Mouse (Mus musculus) small intestine, adult 2 months (tissue): ENCODE measurements around the gene Thap2. TPM values are rescaled to one million over a fixed set of nuclear protein-coding genes. Genes with fewer than 3 reads are reported as not detected.

Source experiments
- H3K27ac ChIP-seq: fragments of 200-500 bp; 2 replicates; pipeline ENCODE4 v1.5.1; 2012; ENCODE audit warnings: low read depth, low read length, control low read depth, inconsistent platforms; ENCODE audit not compliant: insufficient read depth
- H3K27me3 ChIP-seq: fragments of 200-500 bp; 2 replicates; pipeline ENCODE4 v1.6.1; 2012; ENCODE audit warnings: mild to moderate bottlenecking, moderate library complexity, low read length, inconsistent platforms; ENCODE audit not compliant: control insufficient read depth, insufficient read depth
- H3K36me3 ChIP-seq: fragments of 200-500 bp; 2 replicates; pipeline ENCODE4 v1.6.1; 2012; ENCODE audit warnings: mild to moderate bottlenecking, low read length, control low read depth, inconsistent platforms; ENCODE audit not compliant: control insufficient read depth, insufficient read depth
- H3K4me1 ChIP-seq: fragments of 200-500 bp; 2 replicates; pipeline ENCODE4 v1.6.1; 2012; ENCODE audit warnings: low read length, inconsistent platforms, mixed read lengths; ENCODE audit not compliant: control insufficient read depth, insufficient read depth, insufficient read length
- H3K4me3 ChIP-seq: fragments of 200-500 bp; 2 replicates; pipeline ENCODE4 v1.5.1; 2012; ENCODE audit warnings: low read depth, mild to moderate bottlenecking, control low read depth, inconsistent platforms, low read length, moderate library complexity
- CTCF ChIP-seq: fragments of 200-500 bp; IDR thresholded peaks from 2 replicates; pipeline ENCODE4 v1.5.1; 2012; ENCODE audit warnings: low read depth, mild to moderate bottlenecking, control low read depth, inconsistent platforms, low read length, moderate library complexity, mixed read lengths; ENCODE audit not compliant: insufficient replicate concordance, insufficient read length; ENCODE audit errors: extremely low read depth
- POLR2A ChIP-seq: fragments of 200-500 bp; IDR thresholded peaks from 2 replicates; pipeline ENCODE4 v1.6.1; 2012; ENCODE audit warnings: low read depth, mild to moderate bottlenecking, control low read depth, inconsistent platforms, low read length, moderate library complexity
- WGBS: fragments of 180-500 bp; shearing (Covaris S2); methylation state at CpG from one replicate; pipeline ENCODE4 v1.1.7; 2018; 5-methylcytosine and 5-hydroxymethylcytosine counted together
- polyA plus RNA-seq: library from polyadenylated mRNA; depleted of rRNA; stranded (reverse); fragments of >200 nt; gene quantifications from 2 replicates; pipeline ENCODE4 v1.2.3, GENCODE M21; 2012

Thap2 gene
- polyA plus RNA-seq, 1 experiment = 2.1 TPM

DNA sequence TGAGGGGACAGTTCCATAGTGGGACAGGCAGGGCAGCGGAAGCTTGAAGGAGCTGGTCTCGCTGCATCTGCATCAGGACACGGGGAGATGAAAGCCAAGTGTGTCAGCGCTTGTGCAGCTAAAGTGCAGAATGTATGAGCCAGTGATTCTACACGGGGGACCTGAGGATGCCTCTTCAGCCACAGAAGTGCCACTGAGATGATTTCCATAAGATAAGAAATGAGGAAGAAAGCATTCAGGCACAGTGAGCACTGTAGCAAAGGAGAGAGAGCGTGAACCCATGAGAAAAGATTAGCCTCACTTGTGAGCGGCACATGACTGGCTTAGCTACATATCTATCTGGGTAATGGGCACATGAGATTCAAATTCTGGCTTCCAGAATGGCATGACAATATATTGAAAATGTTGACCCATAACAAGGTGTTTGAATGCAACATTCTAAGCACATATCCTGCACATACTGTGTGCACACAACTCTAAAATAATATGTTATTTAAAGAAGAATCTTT is 44.4 kb downstream of the Thap2 start:
- Histone ChIP-seq H3K36me3 (peaks cover 30% of the 10 kb centered on the region), H3K4me1 (no peaks in the 10 kb centered on the region), H3K4me3 (no peak overlapping the region), H3K27me3 (no peaks in the 10 kb centered on the region), H3K27ac (no peak overlapping the region)
- no peak for TF ChIP-seq CTCF
- WGBS = 91% methylated on average over 7 of the region's 7 CpGs

DNA sequence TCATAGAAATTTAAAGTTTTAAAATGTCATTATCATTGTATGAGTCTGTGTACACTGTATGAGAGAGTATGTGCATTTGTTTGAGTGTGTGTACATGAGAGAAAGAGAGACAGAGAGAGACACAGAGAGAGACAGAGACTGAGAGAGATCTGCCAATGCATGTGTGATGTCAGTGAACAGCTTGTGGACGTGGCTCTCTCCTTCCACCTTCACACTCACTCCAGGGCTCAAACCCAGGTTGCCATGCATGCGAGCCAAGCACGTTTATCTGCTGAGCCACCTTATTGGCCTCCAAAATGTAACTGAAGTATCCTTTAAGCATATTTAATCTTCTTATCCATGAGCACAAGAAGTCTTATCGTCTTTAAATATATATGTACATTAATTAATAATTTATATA is 47.3 kb downstream of the Thap2 start:
- peaks cover 16% of the 10 kb centered on the region for H3K36me3 ChIP-seq
- no peaks in the 10 kb centered on the region for H3K27me3 ChIP-seq
- TF ChIP-seq CTCF (no peak), POLR2A (no peak)
- H3K27ac ChIP-seq = no peak overlapping the region
- 77% methylated on average over 4 of the region's 4 CpGs for WGBS
- no peaks in the 10 kb centered on the region; the same call in 1 of the 2 replicates for H3K4me1 ChIP-seq
- no peak overlapping the region for H3K4me3 ChIP-seq

DNA sequence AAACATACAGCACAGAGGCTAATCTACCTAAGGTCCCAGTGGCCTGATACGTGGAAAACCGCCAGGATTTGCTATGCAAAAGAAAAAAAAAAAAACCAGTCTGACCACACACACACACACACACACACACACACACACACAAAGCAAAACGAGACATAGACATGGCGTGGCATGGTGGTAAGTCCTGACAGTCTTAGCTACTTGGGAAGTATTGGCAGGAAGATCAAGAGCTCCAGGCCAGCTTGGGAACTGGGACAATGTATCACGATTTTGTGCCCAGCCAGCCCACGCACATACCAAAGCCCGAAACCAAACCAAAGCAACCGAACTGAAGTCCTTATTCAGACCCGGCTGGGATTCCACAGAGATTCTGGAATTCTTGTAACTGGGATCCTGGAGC is 50.7 kb downstream of the Thap2 start:
- Histone ChIP-seq H3K27ac (no peak overlapping the region), H3K4me1 (peaks cover 2% of the 10 kb centered on the region; the same call in 1 of the 2 replicates), H3K4me3 (no peak overlapping the region), H3K27me3 (no peaks in the 10 kb centered on the region), H3K36me3 (no peaks in the 10 kb centered on the region; the same call in 1 of the 2 replicates)
- TF ChIP-seq CTCF (no peak), POLR2A (no peak)
- WGBS = 77% methylated on average over 9 of the region's 9 CpGs

- Histone ChIP-seq H3K36me3 (no peaks in the 10 kb centered on the region), H3K27me3 (no peaks in the 10 kb centered on the region), H3K4me3 (no peak overlapping the region), H3K4me1 (peaks cover 2% of the 10 kb centered on the region; the same call in 1 of the 2 replicates), H3K27ac (no peak overlapping the region)
- TF ChIP-seq POLR2A = no peak
- no peak for TF ChIP-seq CTCF
- 88% methylated on average over 4 of the region's 4 CpGs for WGBS
Measured at GRCm38 (mm10) chr10:115332997-115333396, 51.2 kb downstream of the Thap2 start.

DNA sequence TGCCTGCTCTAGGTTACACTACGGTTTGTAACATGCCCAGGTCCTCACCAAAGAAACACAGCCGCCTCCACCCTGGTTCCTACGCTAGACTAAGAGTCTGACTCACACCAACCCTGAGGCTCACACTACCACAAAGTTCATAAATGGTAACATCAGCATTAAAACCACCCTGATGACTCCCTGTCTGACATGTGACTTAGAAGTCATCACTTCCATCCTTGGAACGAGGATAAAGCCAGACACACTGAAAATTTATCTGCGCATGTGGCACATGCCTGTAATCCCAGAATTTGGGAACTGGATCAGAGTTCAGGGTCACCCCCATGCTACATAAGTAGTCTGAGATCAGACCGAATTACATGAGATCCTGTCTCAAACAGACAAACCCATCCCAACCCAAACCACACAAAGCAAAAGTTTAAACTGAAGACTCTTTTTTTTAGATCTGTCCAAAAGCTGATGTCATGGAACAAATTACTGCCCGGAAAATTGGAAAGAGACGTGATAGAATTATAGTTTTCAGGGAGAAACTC is 51.8 kb downstream of the Thap2 start:
- no peaks in the 10 kb centered on the region for H3K27me3 ChIP-seq
- no peak for TF ChIP-seq POLR2A
- no peak for TF ChIP-seq CTCF
- peaks cover 2% of the 10 kb centered on the region; the same call in 1 of the 2 replicates for H3K4me1 ChIP-seq
- no peaks in the 10 kb centered on the region for H3K36me3 ChIP-seq
- H3K27ac ChIP-seq = no peak overlapping the region
- WGBS = 80% methylated on average over 8 of the region's 8 CpGs
- no peak overlapping the region for H3K4me3 ChIP-seq

DNA sequence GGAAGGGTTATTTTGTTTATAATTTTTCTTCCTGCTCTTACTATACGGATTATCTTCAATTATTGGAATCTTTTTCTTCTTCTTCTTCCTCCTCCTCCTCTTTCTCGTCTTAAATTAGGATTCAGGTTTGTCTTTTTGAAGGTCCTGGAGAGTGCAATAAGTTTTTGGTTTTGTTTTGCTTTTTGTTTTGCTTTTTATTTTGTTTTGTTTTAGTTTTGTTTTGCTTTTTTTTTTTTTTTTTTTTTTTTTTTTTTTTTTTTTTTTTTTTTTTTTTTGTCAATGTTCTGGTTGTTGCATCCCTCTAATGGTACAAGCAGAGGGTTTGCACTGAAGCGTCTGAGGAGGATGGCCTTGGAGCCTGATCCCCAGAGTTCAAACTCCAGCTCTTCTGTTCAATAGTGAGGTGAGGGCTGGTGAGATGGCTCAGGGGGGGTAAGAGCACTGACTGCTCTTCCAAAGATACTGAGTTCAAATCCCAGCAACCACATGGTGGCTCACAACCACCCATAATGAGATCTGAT is 55.2 kb downstream of the Thap2 start:
- Histone ChIP-seq H3K27ac (no peak overlapping the region), H3K36me3 (no peaks in the 10 kb centered on the region), H3K4me1 (peaks cover 2% of the 10 kb centered on the region; the same call in 1 of the 2 replicates), H3K27me3 (no peaks in the 10 kb centered on the region), H3K4me3 (no peak overlapping the region)
- TF ChIP-seq CTCF (no peak), POLR2A (no peak)
- 62% methylated on average over 3 of the region's 3 CpGs for WGBS

DNA sequence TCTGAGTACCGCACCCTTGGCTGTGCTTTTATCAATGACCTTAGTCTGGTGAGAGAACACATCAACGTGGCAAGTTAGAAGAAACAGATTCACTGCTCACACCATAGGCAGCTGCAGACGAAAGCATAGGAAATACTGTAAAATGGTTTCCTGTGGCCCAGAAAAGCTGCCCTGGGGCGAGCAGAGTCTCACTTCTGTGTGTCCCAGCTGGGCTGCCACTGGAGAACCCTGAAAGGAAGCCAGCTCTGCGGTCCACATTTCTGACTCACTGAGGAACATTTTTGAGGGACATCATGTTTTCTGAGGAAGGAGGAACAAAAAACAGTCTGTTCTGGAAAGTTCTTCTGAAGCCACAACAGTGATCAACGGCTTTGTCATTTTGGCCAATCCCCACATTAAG is 55.7 kb downstream of the Thap2 start:
- 66% methylated on average over 6 of the region's 6 CpGs for WGBS
- Histone ChIP-seq H3K27ac (peak overlapping the region; percentile 31; the same call in 1 of the 2 replicates), H3K36me3 (no peaks in the 10 kb centered on the region), H3K4me3 (no peak overlapping the region), H3K27me3 (no peaks in the 10 kb centered on the region), H3K4me1 (peaks cover 2% of the 10 kb centered on the region; the same call in 1 of the 2 replicates)
- no peak for TF ChIP-seq CTCF
- no peak for TF ChIP-seq POLR2A
